Mouse (Mus musculus) adrenal gland, adult 2 months (tissue): ENCODE measurements around the gene Slc16a4. TPM values are rescaled to one million over a fixed set of nuclear protein-coding genes. Genes with fewer than 3 reads are reported as not detected.

ENCODE experiments used
- DNase-seq: peaks from one replicate; pipeline ENCODE4 v3.0.0; 2021
- polyA plus RNA-seq: library from polyadenylated mRNA; depleted of rRNA; stranded (reverse); fragments of >200 nt; gene quantifications from 2 replicates; pipeline ENCODE4 v1.2.3, GENCODE M21; 2012; rRNA removed
- total RNA-seq, 2 experiments: library from RNA; stranded (reverse); gene quantifications; 2 replicates each; pipeline ENCODE4 v1.2.3; 2021

Slc16a4 gene
- total and polyA plus RNA-seq, 3 experiments: 0.16 to 0.59 (median 0.32) TPM

GRCm38 (mm10) chr3:107360341-107360740, 69.3 kb downstream of the Slc16a4 start:
- DNase-seq: no peak

Other genes with a start within 250 kb of the Slc16a4 start
- gene Kcna2, start 190.1 kb upstream of the Slc16a4 start, total RNA-seq: 1 to 10 TPM in 1 of 2 experiments, under 1 TPM in 1; 0.46 to 1.5 TPM
- gene Kcna2, start 190.1 kb upstream of the Slc16a4 start, polyA plus RNA-seq: 0.16 and 0.45 TPM in 2 replicates
- gene Kcna10, start 108.2 kb upstream of the Slc16a4 start, total RNA-seq: not detected
- not detected in 2 replicates for gene Kcna10, start 108.2 kb upstream of the Slc16a4 start, polyA plus RNA-seq
- gene Cym, start 69.5 kb upstream of the Slc16a4 start, total RNA-seq: 1 to 10 TPM in 1 of 2 experiments, under 1 TPM in 1; 0.55 to 1.0 TPM
- gene Cym, start 69.5 kb upstream of the Slc16a4 start, polyA plus RNA-seq: 0.08 and 0.16 TPM in 2 replicates
- not detected for gene A630076J17Rik, start 60.6 kb upstream of the Slc16a4 start, total RNA-seq
- gene A630076J17Rik, start 60.6 kb upstream of the Slc16a4 start, polyA plus RNA-seq: not detected in 2 replicates
- 1 to 10 TPM; 1.7 to 3.5 TPM for gene Prok1, start 51.5 kb upstream of the Slc16a4 start, total RNA-seq
- 0.17 TPM in 1 of 2 replicates, not detected in the other for gene Prok1, start 51.5 kb upstream of the Slc16a4 start, polyA plus RNA-seq
- 10 to 100 TPM; 76.7 to 86.5 TPM for gene Lamtor5, start 12.4 kb upstream of the Slc16a4 start, total RNA-seq
- gene Lamtor5, start 12.4 kb upstream of the Slc16a4 start, polyA plus RNA-seq: 36.5 and 47.4 TPM in 2 replicates
- gene Rbm15, start 42.4 kb downstream of the Slc16a4 start, total RNA-seq: 10 to 100 TPM; 25.9 to 40.5 TPM
- 4.1 and 4.8 TPM in 2 replicates for gene Rbm15, start 42.4 kb downstream of the Slc16a4 start, polyA plus RNA-seq
- gene Kcnc4, start 168.3 kb downstream of the Slc16a4 start, total RNA-seq: 10 to 100 TPM in 1 of 2 experiments, 1 to 10 TPM in 1; 7.4 to 13.6 TPM
- 8.6 and 10.0 TPM in 2 replicates for gene Kcnc4, start 168.3 kb downstream of the Slc16a4 start, polyA plus RNA-seq
- 10 to 100 TPM in 1 of 2 experiments, 1 to 10 TPM in 1; 4.3 to 13.3 TPM for gene Slc6a17, start 226.8 kb downstream of the Slc16a4 start, total RNA-seq
- 1.8 and 2.8 TPM in 2 replicates for gene Slc6a17, start 226.8 kb downstream of the Slc16a4 start, polyA plus RNA-seq